Mouse (Mus musculus) liver, adult (tissue): ENCODE data around the gene Fancc.

ENCODE experiments used
- GATA4 ChIP-seq: IDR thresholded peaks from 2 replicates; pipeline ENCODE4 v1.6.1; 2014; ENCODE audit warnings: mild to moderate bottlenecking, low read length; ENCODE audit not compliant: insufficient replicate concordance

Gene Fancc

DNA sequence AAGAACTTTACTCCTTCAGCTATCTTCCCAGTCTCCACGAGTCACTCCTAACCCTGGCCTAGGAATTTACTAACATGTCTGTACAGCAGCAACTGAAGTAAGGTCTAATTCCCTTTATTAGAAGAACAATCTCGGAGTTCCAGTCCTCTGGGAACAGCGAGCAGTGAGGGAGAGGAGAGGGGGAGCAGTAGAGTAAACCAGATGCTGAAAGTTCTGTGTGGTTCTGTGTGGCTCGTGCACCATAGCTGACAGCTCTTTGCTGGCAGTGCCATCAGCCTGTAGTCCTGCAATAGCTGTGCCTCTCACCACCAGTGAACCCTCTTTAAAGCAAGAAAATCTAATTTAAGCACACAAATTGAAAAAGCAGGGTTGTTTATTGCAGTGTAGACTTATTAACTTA lies 207.9 kb downstream of the Fancc start:
- no peak for TF ChIP-seq GATA4

DNA sequence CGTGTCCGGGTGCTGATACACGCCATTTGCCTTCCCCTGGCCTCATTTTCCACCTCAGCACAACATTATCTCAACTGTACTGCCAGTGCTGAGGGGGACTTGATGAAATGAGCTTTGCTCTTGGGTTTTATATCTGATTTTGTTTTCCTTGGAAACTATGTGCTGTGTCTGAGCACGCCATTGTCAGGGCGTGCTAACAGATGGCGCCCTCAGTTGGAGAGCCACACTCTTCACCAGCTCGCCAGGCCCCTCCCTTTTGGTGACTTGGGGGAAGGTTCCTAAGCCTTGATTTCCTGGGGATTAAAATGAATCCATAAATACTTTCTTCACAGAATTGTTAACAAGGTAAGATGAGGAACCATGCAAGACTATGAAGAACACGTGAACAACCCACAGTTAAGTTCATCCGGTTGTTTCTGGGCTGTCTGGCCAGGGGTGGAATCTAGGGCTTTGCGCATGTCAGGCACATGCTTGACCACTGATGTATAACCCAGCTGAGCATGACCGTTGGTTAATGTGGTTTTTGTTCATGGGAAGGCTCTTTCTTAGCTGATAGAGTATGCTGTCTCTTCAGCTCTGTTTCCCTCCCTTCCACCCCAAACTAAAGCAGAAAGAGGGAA lies 210.5 kb downstream of the Fancc start:
- no peak; the same call in 1 of the 2 replicates for TF ChIP-seq GATA4

GRCm38 (mm10) chr13:63284748-63285147 lies 212.3 kb downstream of the Fancc start:
- TF ChIP-seq GATA4, result no peak

DNA sequence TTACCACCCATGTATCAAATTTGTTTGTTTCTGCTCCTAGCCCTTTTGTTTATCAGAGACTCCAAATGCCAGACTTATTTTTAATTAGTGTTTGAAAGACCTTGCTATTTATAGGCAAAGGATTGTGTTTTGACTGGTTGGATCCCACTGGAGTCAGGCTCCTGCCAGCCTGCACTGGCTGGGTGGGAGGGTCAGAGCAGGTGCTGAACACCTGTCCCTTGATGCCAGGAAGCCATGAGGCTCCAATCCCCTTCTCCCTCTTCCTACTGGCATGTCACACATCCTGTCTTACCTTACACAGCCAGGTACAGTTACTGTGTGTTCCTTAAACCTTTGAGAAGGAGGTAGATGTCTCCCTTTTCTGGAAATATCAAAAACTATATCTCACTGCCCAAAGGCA lies 213.8 kb downstream of the Fancc start:
- no peak for TF ChIP-seq GATA4

GRCm38 (mm10) chr13:63281206-63281605 lies 215.9 kb downstream of the Fancc start:
- TF ChIP-seq GATA4, result no peak

GRCm38 (mm10) chr13:63280344-63280743 lies 216.7 kb downstream of the Fancc start:
- no peak for TF ChIP-seq GATA4

DNA sequence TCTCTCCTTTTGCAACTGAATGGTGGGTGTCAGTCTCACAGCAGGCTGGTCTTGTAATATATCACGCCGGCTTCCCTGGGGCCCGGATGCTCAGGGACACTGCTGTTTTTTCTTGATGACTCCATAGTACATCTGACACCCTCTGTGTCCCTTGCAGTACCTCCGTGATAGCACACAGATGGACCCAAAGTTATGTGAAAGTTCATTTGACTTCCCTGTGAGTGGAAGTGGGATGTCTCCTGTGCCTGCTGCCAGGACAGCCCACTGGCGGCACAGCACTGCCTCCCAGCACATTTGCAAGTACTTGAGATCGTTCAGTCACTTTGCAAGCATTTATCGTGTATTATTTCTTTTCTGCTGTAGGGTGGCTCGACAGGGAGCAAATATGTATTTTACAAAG lies 217.3 kb downstream of the Fancc start:
- TF ChIP-seq GATA4, result no peak

- 0 out of 2 replicates have a peak, but pooled peaks have one; percentile 18 for TF ChIP-seq GATA4
These were observed 218.1 kb downstream of the Fancc start for GRCm38 (mm10) chr13:63278796-63279475.

DNA sequence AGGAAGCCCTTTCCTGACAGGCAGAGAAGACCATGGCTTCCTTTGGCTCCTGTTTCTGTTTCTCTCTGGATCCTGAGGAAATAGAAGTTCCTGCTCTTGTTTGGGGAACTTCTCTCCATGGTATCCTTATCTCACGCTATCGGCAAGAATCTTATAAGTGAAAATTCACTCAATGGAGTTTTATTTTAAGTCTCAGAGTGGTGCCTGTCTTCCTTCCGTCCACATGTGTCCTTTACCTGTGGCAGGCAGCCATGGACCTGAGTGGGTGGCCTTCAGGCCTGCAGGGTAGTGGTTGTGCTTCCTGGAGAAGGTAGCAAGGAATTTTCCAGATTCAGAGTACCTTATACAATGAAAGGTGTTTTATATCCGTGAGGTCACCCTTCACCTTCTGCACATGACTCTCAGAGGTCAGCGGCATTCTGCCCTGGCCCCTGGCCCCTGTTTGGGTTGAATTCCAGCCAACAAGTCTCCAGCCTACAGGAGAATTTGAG lies 218.9 kb downstream of the Fancc start:
- peak; percentile 40; the same call in 1 of the 2 replicates for TF ChIP-seq GATA4

DNA sequence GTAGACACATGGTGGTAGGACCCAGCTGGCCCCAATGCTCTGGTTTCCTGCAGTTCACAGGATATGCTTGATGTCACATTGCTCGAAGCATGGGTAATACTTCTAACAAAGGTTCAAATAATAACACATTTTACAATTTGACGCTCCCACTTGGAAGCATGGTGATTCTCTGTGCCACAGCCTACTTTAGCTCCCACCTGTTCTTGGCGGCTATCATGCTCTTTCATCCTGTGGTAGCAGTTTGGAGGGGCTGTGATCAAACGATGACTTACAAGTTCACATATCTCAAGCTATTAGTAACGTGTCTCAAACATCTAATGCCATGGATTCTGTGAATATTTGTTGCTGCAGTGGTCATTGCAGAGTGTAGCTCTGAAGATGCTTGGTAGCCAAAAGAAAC lies 219.8 kb downstream of the Fancc start:
- no peak for TF ChIP-seq GATA4

DNA sequence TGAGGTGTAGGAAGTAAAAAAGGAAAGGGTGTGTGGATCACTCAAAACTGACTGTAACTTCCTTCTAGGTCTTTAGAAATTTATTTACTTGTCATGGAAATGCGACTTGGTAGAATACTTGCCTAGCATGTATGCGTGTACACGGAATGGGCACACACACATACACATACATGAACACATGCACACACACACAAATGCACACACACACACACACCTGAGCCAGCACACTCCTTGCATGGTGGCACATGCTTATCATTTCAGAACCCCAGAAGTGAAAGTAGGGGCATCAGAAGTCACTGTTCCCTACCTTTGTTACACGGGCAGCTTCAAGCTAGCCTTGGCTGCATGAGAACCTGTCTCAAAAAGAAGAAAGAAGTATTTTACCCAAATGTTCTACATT lies 220.7 kb downstream of the Fancc start:
- TF ChIP-seq GATA4, result no peak

GRCm38 (mm10) chr13:63274488-63275166 lies 222.5 kb downstream of the Fancc start:
- TF ChIP-seq GATA4, result no peak

- TF ChIP-seq GATA4, result no peak
These were observed 223.2 kb downstream of the Fancc start for GRCm38 (mm10) chr13:63273859-63274258.

DNA sequence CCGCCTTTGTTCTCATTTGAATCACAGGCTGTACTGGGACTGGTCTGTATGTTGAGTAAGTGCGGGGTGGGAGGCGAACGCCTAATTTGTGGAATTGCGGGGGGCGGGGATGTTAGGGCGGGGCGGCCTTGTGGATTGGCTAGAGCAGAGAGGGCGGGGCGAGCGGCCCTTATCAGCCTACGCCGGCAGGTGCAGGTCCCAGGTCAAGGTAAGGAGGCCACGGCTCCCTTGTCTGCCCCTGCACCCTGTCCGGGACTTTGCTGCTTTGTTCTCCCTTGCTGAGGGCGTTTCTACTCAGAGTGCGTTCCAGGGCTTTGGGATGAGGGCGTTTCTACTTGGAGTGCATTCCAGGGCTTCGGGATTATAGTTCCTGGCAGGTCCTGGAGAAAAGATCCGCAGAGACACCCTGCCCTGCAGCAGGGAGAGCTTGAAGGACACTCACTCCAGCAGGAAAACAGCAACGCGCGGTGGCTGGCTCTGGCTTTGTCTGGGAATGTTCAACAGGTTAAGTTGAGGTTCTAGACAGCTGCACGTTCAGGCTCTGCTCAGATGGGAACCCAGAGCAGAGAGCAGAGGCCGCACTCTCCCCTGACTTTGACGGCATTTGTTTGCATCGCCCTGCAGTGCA lies 224.4 kb downstream of the Fancc start:
- peak; percentile 98; the same call in 1 of the 2 replicates for TF ChIP-seq GATA4

DNA sequence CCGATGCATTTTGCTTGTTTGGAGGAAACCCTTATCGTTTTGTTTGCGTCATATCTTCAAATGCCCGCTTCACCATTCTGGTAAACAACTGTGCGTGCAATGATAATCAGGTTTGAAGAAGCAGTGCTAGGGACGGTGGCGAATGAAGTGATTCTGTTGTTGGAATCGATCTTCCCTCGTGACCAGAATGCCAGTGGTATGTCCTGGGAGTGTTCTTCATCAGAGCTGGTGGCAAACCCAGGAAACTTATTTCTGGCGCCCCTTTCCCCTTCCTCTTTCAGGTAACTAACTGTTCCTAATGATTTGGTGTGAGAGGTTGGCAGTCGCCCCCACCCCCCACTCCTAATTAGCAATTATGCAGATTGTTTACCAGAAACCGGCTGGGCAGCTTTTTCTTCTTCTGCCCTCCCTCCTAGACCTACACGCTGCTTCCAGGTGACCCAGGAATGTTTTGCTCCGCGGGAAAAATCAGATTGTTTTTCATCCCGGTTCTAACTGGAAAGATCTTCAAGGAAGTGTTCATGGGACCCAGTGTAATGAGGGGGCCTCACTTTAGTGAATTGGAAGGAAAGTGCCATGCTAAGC lies 225.0 kb downstream of the Fancc start:
- no peak for TF ChIP-seq GATA4

DNA sequence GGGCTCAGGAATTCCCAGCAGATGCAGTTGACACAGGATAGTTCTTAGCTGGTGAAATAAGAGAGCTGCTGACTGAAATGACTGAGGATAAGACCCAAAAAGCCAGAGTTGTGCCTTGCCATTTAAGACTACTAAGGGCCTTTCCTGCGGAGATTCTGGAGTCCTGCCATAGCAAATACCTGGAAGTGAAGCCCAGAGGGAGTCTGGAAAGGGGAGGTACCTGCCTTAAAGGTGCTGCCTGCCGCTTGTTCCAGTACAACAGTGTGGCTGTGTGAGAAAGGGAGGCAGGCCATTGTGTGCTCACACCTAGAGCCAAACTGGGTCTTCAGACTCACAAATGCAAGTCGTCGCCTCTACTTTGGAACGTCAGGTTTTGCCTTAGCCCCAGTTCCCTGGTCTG lies 226.9 kb downstream of the Fancc start:
- TF ChIP-seq GATA4, result no peak

GRCm38 (mm10) chr13:63268776-63269175 lies 228.3 kb downstream of the Fancc start:
- TF ChIP-seq GATA4, result no peak
